ENCODE assay signal across 13 mouse cellular contexts in genomic region chr6:58863631-58864235, GRCm38 (mm10). TPM values are rescaled to one million over a fixed set of nuclear protein-coding genes. Genes with fewer than 3 reads are reported as not detected.
DNase-seq lines count a peak whose midpoint lies in the region; ATAC-seq and TF ChIP-seq lines count a peak whose summit lies in the region.
"Had no signal": no experiment of that assay in that cellular context is flagged by ENCODE, and none has a peak within 500 bp of the region (broad histone marks: within the 10 kb centered on the region; RNA-seq: fewer than 3 reads in every experiment).

No protein-coding gene starts in this region.

- intact Hi-C loops in left cerebral cortex, postnatal 25 days (cut with DNase I), result no loop called here

- no peak for TF ChIP-seq CTCF in cerebellum, adult 2 months (IDR thresholded peaks at IDR 0.05; ENCODE audit: borderline replicate concordance, insufficient read depth, low read depth, low read length)

- 66% methylated on average over 4 of the region's 4 CpGs for WGBS in heart, embryonic 15.5 days
- 40% methylated on average over 4 of the region's 4 CpGs for WGBS in cerebellum, adult 2 months
- WGBS in midbrain, embryonic 14.5 days, result 81% methylated on average over 4 of the region's 4 CpGs

- no peak for ATAC-seq in heart, embryonic 15.5 days (replicated peaks; ENCODE audit: insufficient number of reproducible peaks, insufficient read depth, low FRiP score, low read depth)
- 0 out of 2 replicates have a peak, but pooled peaks have one; percentile 25 for ATAC-seq in midbrain, embryonic 14.5 days (ENCODE audit: low FRiP score, low TSS enrichment)

- H3K27me3 ChIP-seq in heart, embryonic 15.5 days, result no peaks in the 10 kb centered on the region
- H3K27me3 ChIP-seq in cerebellum, adult 2 months (ENCODE audit: control insufficient read depth, insufficient read depth, low read length), result no peaks in the 10 kb centered on the region
- H3K27me3 ChIP-seq in midbrain, embryonic 14.5 days (ENCODE audit: control insufficient read depth, insufficient read depth, low read length), result no peaks in the 10 kb centered on the region
- H3K27me3 ChIP-seq: embryonic facial prominence, embryonic 15.5 days had no signal

- peaks cover 15% of the 10 kb centered on the region for H3K4me1 ChIP-seq in heart, embryonic 15.5 days (replicated peaks)
- H3K4me1 ChIP-seq in cerebellum, adult 2 months (ENCODE audit: control insufficient read depth, insufficient read depth, low read length), result peaks cover 13% of the 10 kb centered on the region
- peaks cover 5% of the 10 kb centered on the region; the same call in 1 of the 2 replicates for H3K4me1 ChIP-seq in midbrain, embryonic 14.5 days (ENCODE audit: control insufficient read depth, insufficient read depth, low read length)

- peaks cover 16% of the 10 kb centered on the region for H3K36me3 ChIP-seq in heart, embryonic 15.5 days
- 0 out of 2 replicates have a peak, but pooled peaks cover 4% of the 10 kb centered on the region for H3K36me3 ChIP-seq in midbrain, embryonic 14.5 days (ENCODE audit: control insufficient read depth, insufficient read depth, low read length)

- H3K9ac ChIP-seq in heart, embryonic 15.5 days, result peak overlapping the region; percentile 34; the same call in 1 of the 2 replicates
- H3K9ac ChIP-seq in midbrain, embryonic 14.5 days (replicated peaks; ENCODE audit: low read length), result no peak overlapping the region
- H3K9ac ChIP-seq: embryonic facial prominence, embryonic 15.5 days; lung, embryonic 14.5 days had no signal

- TF ChIP-seq POLR2A in cerebellum, adult 2 months (IDR thresholded peaks at IDR 0.05; ENCODE audit: borderline replicate concordance, insufficient read depth, low read length), result no peak

- peak overlapping the region; percentile 33 for H3K4me3 ChIP-seq in heart, embryonic 15.5 days
- H3K4me3 ChIP-seq in cerebellum, adult 2 months (replicated peaks; ENCODE audit: insufficient read depth, low read depth, low read length), result no peak overlapping the region
- no peak overlapping the region for H3K4me3 ChIP-seq in midbrain, embryonic 14.5 days (replicated peaks; ENCODE audit: low read depth, low read length)
- H3K4me3 ChIP-seq: embryonic facial prominence, embryonic 15.5 days; layer of hippocampus, adult 2 months had no signal

- no peaks in the 10 kb centered on the region for H3K9me3 ChIP-seq in heart, embryonic 15.5 days (replicated peaks)
- no peaks in the 10 kb centered on the region for H3K9me3 ChIP-seq in midbrain, embryonic 14.5 days (ENCODE audit: control insufficient read depth, low read length)
- H3K9me3 ChIP-seq: embryonic facial prominence, embryonic 15.5 days had no signal

- peak overlapping the region; percentile 76 for H3K27ac ChIP-seq in heart, embryonic 15.5 days
- H3K27ac ChIP-seq in cerebellum, adult 2 months (ENCODE audit: insufficient read depth, low read length), result peak overlapping the region; percentile 60; the same call in 1 of the 2 replicates
- no peak overlapping the region for H3K27ac ChIP-seq in midbrain, embryonic 14.5 days (replicated peaks; ENCODE audit: low read depth, low read length)
- H3K27ac ChIP-seq: embryonic facial prominence, embryonic 15.5 days; layer of hippocampus, adult 2 months had no signal

- no peak for DNase-seq in heart, postnatal 4 days
- DNase-seq in cerebellum, adult 11 months, result peak; percentile 46
- peak; percentile 60 to 80 for DNase-seq in cerebellum, adult 2 months
- DNase-seq in midbrain, embryonic 14.5 days, result no peak
- DNase-seq in left cerebral cortex, postnatal 25 days (ENCODE audit: low spot score in 2 of 2), result no peak
- no peak for DNase-seq in left cerebral cortex, adult 9 months (ENCODE audit: low spot score in 2 of 2)
- DNase-seq: heart, adult 11 months; lung, embryonic 14.5 days had no signal

- H3K4me2 ChIP-seq in heart, embryonic 15.5 days, result peak overlapping the region; percentile 50
- no peak overlapping the region for H3K4me2 ChIP-seq in midbrain, embryonic 14.5 days (ENCODE audit: low read length)
- H3K4me2 ChIP-seq: embryonic facial prominence, embryonic 15.5 days; lung, embryonic 14.5 days had no signal

RNA-seq across cellular contexts. Expression of gene Herc3, which starts 32.5 kb away (rescaled TPM):
- polyA plus RNA-seq in heart, embryonic 15.5 days (2015; fragmentation: Nextera tagmentation; extraction: Ambion mirVana), result 40.5 and 47.1 TPM in 2 replicates
- total RNA-seq in heart, postnatal 4 days (2021), result 100 to 1,000 TPM; 116 to 127 TPM
- polyA plus RNA-seq in cerebellum, adult 2 months (2012; rRNA removed), result 113 and 133 TPM in 2 replicates
- 29.2 and 30.4 TPM in 2 replicates for polyA plus RNA-seq in midbrain, embryonic 14.5 days (2014; fragmentation: Nextera tagmentation; extraction: Ambion mirVana)
- total RNA-seq in left cerebral cortex, postnatal 25 days (2021), result 100 to 1,000 TPM; 168 to 293 TPM

RNA-seq across cellular contexts. Expression of gene Nap1l5, which starts 43.1 kb away (rescaled TPM):
- 1.1 and 1.8 TPM in 2 replicates for polyA plus RNA-seq in heart, embryonic 15.5 days (2015; fragmentation: Nextera tagmentation; extraction: Ambion mirVana)
- 1 to 10 TPM; 1.3 to 1.9 TPM for total RNA-seq in heart, postnatal 4 days (2021)
- 648 and 689 TPM in 2 replicates for polyA plus RNA-seq in cerebellum, adult 2 months (2012; rRNA removed)
- 225 and 247 TPM in 2 replicates for polyA plus RNA-seq in midbrain, embryonic 14.5 days (2014; fragmentation: Nextera tagmentation; extraction: Ambion mirVana)
- total RNA-seq in left cerebral cortex, postnatal 25 days (2021), result 100 to 1,000 TPM; 306 to 357 TPM
- total RNA-seq: megakaryocyte, adult 5-6 weeks had no signal
- polyA plus RNA-seq: liver, adult 2 months had no signal

Comparison
In these comparisons a context has a peak if more than half of its experiments do, and no peak if none do; other contexts are left out.
1. DNase-seq: peak in cerebellum, adult 11 months (single experiment) and cerebellum, adult 2 months (2 of 2); none in heart, postnatal 4 days (single experiment), midbrain, embryonic 14.5 days (single experiment), left cerebral cortex, postnatal 25 days (0 of 2) and left cerebral cortex, adult 9 months (0 of 2).
2. RNA of gene Nap1l5, which starts 43.1 kb away (polyA plus RNA-seq): 648 to 689 TPM in cerebellum, adult 2 months and 225 to 247 TPM in midbrain, embryonic 14.5 days; 1.1 to 1.8 TPM in heart, embryonic 15.5 days; every median in the first group is over 10 times any median in the second.